Mouse (Mus musculus) cerebellum, adult 9-11 months (tissue): Measurements from ENCODE around the gene Dus3l.
A peak's percentile ranks its signal among the peaks of the same experiment; 100 is the strongest.

Source experiments
- DNase-seq: peaks from one replicate; pipeline ENCODE4 v3.0.0; 2022

Dus3l gene

GRCm38 (mm10) chr17:56764474-56765354 lies at the start of gene Dus3l:
Gene Dus3l, plus strand, starts transcription at chr17:56764757.
- peak; percentile 95 for DNase-seq

GRCm38 (mm10) chr17:56715360-56715759 lies 49.2 kb upstream of the Dus3l start:
- DNase-seq: peak; percentile 67

GRCm38 (mm10) chr17:56715914-56716654 lies 48.5 kb upstream of the Dus3l start:
- peak; percentile 55 for DNase-seq

- DNase-seq: peak; percentile 97
These were observed 47.7 kb upstream of the Dus3l start for GRCm38 (mm10) chr17:56716655-56717362.

GRCm38 (mm10) chr17:56717363-56718058 lies 47.0 kb upstream of the Dus3l start, which contains the start of the genes Ndufa11 and Vmac:
Gene Ndufa11, plus strand, starts transcription at chr17:56717767.
Gene Vmac, minus strand, starts transcription at chr17:56718022.
- DNase-seq: peak; percentile 94

GRCm38 (mm10) chr17:56722441-56722840 lies 42.1 kb upstream of the Dus3l start:
- no peak for DNase-seq

- no peak for DNase-seq
These were observed 41.0 kb upstream of the Dus3l start for GRCm38 (mm10) chr17:56723419-56724161.

GRCm38 (mm10) chr17:56727029-56727649 lies 37.4 kb upstream of the Dus3l start:
- DNase-seq: no peak

GRCm38 (mm10) chr17:56727659-56728058 lies 36.9 kb upstream of the Dus3l start:
- no peak for DNase-seq

GRCm38 (mm10) chr17:56728117-56728516 lies 36.4 kb upstream of the Dus3l start:
- DNase-seq: no peak

GRCm38 (mm10) chr17:56729151-56729550 lies 35.4 kb upstream of the Dus3l start:
- DNase-seq: peak; percentile 48

GRCm38 (mm10) chr17:56729656-56730055 lies 34.9 kb upstream of the Dus3l start:
- DNase-seq: no peak

- DNase-seq: no peak
These were observed 28.0 kb upstream of the Dus3l start for GRCm38 (mm10) chr17:56736534-56736933.

GRCm38 (mm10) chr17:56738221-56738620 lies 26.3 kb upstream of the Dus3l start:
- no peak for DNase-seq

- no peak for DNase-seq
These were observed 24.3 kb upstream of the Dus3l start for GRCm38 (mm10) chr17:56740118-56740787.

GRCm38 (mm10) chr17:56740788-56741160 lies 23.8 kb upstream of the Dus3l start:
- no peak for DNase-seq

- no peak for DNase-seq
These were observed 20.4 kb upstream of the Dus3l start for GRCm38 (mm10) chr17:56744173-56744572.

GRCm38 (mm10) chr17:56751404-56752072 lies 13.0 kb upstream of the Dus3l start:
- no peak for DNase-seq

- DNase-seq: no peak
These were observed 11.1 kb upstream of the Dus3l start for GRCm38 (mm10) chr17:56753452-56753851.
